Mouse (Mus musculus) kidney, adult 2 months (tissue): ENCODE results near the gene Cbarp.

Experiments
- CTCF ChIP-seq: fragments of 200-500 bp; conservative IDR thresholded peaks from 2 replicates; pipeline ENCODE4 v1.5.1; 2011; ENCODE audit warnings: low read depth, mild to moderate bottlenecking, control low read depth, low read length, moderate library complexity, mixed read lengths; ENCODE audit not compliant: insufficient read depth, insufficient read length
- POLR2A ChIP-seq: fragments of 200-500 bp; IDR thresholded peaks from one replicate; pipeline ENCODE4 v1.6.1; 2011; ENCODE audit warnings: low read depth, low read length, control low read depth

- no peak for TF ChIP-seq POLR2A
- TF ChIP-seq CTCF, result peak; percentile 62
Observed at GRCm38 (mm10) chr10:80089146-80089545, 51.5 kb downstream of the Cbarp start.
